Mouse (Mus musculus): ENCODE measurements around the gene Notum. TPM values are rescaled to one million over a fixed set of nuclear protein-coding genes. Genes with fewer than 3 reads are reported as not detected.

Notum gene
- polyA plus RNA-seq, 1 experiment, result 0.24 TPM

DNA sequence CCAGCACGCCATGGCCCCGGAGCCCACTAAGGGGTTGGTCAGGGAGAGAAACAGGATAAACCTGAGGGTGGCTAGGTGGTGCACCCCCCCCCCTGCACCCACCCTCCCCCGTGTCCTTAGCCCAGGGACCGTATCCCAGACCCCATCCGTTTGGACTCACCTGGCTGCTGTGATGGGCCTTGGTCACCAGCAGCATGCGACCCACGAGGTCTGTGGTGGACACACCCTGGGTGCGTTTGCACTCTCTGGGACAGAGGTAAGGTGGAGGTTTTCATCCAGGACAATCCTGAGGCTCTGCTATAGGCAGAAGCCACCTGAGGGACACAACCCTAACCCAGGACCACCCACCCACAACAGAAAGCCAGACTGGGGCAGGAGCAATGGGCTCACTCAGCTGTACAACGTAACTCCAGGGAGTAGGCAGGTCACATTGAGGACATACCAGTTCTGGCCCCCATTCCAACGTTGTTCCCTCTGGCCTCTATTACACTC is 47.4 kb downstream of the Notum start:
- Histone ChIP-seq H3K27me3 (ENCODE audit: control insufficient read depth, insufficient read depth, low read length) (no peaks in the 10 kb centered on the region), H3K36me3 (ENCODE audit: control insufficient read depth, insufficient read depth, low read length) (peaks cover 6% of the 10 kb centered on the region), H3K4me3 (ENCODE audit: control insufficient read depth, insufficient read depth, low read length) (no peak overlapping the region), H3K4me1 (replicated peaks; ENCODE audit: control insufficient read depth, insufficient read depth, low read length) (peaks cover 11% of the 10 kb centered on the region), H3K27ac (ENCODE audit: control insufficient read depth, insufficient read depth, low read length) (no peak overlapping the region)
- 95% methylated on average over 10 of the region's 10 CpGs for WGBS
- no peak for DNase-seq
- no peak for TF ChIP-seq POLR2A (IDR thresholded peaks at IDR 0.05; ENCODE audit: control insufficient read depth, extremely low read depth, insufficient read depth, low read length, poor library complexity)
- no peak for TF ChIP-seq CTCF (IDR thresholded peaks at IDR 0.05; ENCODE audit: borderline replicate concordance, control insufficient read depth, extremely low read depth, insufficient read depth, low read length, poor library complexity)

DNA sequence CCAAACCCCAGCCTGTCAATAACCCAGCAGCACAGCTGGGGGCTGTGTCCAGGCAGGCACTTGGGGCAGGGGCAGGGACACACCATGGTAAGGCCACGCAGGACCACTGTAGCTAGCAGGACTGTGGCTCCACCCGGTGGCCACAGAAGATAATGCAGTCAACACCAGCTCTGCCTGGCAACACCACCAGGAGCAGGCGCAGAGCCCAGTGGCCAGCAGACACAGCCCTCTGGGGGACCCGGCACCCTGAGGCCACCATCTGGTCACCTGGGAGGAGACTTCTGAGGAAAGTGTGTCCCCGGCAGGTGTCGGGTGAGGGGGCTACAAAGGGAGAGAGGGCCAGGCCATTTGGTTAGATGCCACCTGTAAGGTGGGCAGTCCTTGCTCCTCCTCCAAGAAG is 48.2 kb downstream of the Notum start:
- TF ChIP-seq CTCF (IDR thresholded peaks at IDR 0.05; ENCODE audit: borderline replicate concordance, control insufficient read depth, extremely low read depth, insufficient read depth, low read length, poor library complexity), result peak; percentile 93
- TF ChIP-seq POLR2A (IDR thresholded peaks at IDR 0.05; ENCODE audit: control insufficient read depth, extremely low read depth, insufficient read depth, low read length, poor library complexity), result no peak
- Histone ChIP-seq H3K4me1 (replicated peaks; ENCODE audit: control insufficient read depth, insufficient read depth, low read length) (peaks cover 8% of the 10 kb centered on the region), H3K27ac (ENCODE audit: control insufficient read depth, insufficient read depth, low read length) (no peak overlapping the region), H3K4me3 (ENCODE audit: control insufficient read depth, insufficient read depth, low read length) (no peak overlapping the region), H3K36me3 (ENCODE audit: control insufficient read depth, insufficient read depth, low read length) (0 out of 2 replicates have a peak, but pooled peaks cover 4% of the 10 kb centered on the region), H3K27me3 (ENCODE audit: control insufficient read depth, insufficient read depth, low read length) (no peaks in the 10 kb centered on the region)
- DNase-seq, result peak; percentile 80
- WGBS, result 60% methylated on average over 6 of the region's 6 CpGs

DNA sequence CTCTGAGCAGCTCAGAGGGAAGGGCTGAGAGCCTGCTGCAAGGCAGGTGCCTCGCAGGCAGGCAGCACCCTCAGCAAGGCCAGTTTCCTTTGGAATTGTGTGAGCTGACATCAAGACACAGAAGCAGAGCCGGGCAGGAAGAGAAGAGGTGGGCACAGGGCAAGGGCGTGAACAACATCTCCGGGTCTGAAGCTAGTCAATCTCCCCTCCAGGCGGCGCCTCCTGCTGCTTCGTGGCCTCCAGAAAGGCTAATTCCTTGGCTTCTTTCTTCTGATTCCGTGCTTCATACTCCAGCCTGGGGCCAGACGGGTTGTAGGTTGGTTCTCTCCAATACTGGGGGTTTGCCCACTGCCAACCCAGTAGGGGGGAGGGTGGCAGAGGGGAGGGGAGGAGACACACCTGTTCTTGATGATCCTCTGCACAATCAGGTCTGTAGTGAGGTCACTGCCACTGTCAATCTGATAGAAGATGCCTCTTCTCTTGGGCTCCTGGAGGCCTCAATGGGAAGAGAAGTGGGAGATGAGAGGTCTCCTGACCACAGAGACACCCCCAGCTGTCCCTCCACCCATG is 50.4 kb downstream of the Notum start:
- TF ChIP-seq CTCF (IDR thresholded peaks at IDR 0.05; ENCODE audit: borderline replicate concordance, control insufficient read depth, extremely low read depth, insufficient read depth, low read length, poor library complexity) (no peak), POLR2A (IDR thresholded peaks at IDR 0.05; ENCODE audit: control insufficient read depth, extremely low read depth, insufficient read depth, low read length, poor library complexity) (no peak)
- no peaks in the 10 kb centered on the region for H3K4me1 ChIP-seq (replicated peaks; ENCODE audit: control insufficient read depth, insufficient read depth, low read length)
- DNase-seq, result no peak
- H3K36me3 ChIP-seq (ENCODE audit: control insufficient read depth, insufficient read depth, low read length), result 0 out of 2 replicates have a peak, but pooled peaks cover 4% of the 10 kb centered on the region
- H3K27me3 ChIP-seq (ENCODE audit: control insufficient read depth, insufficient read depth, low read length), result no peaks in the 10 kb centered on the region
- no peak overlapping the region for H3K4me3 ChIP-seq (ENCODE audit: control insufficient read depth, insufficient read depth, low read length)
- WGBS, result 95% methylated on average over 9 of the region's 9 CpGs
- no peak overlapping the region for H3K27ac ChIP-seq (ENCODE audit: control insufficient read depth, insufficient read depth, low read length)

DNA sequence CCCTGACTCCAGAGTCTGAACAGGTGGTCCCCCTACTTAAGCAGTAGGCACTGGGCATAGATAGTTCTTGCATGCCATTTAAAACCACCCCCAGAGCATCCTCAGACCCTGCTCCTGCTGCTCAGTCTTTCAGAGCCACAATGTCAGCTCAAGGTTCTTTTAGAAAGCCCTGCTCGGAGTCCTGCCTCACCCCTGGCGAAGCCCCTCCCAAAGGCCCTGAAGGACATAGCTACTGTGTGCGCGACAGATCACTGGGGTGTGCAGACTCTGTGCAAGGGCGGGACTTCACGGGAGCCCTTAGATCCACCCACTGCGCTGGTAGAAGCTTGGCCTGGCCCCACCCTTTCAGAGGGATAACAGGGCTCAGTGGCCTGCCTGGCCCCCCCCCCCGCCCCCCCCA is 51.7 kb downstream of the Notum start:
- no peaks in the 10 kb centered on the region for H3K27me3 ChIP-seq (ENCODE audit: control insufficient read depth, insufficient read depth, low read length)
- peaks cover 5% of the 10 kb centered on the region; the same call in 1 of the 2 replicates for H3K36me3 ChIP-seq (ENCODE audit: control insufficient read depth, insufficient read depth, low read length)
- no peak overlapping the region for H3K4me3 ChIP-seq (ENCODE audit: control insufficient read depth, insufficient read depth, low read length)
- no peak overlapping the region for H3K27ac ChIP-seq (ENCODE audit: control insufficient read depth, insufficient read depth, low read length)
- no peaks in the 10 kb centered on the region for H3K4me1 ChIP-seq (replicated peaks; ENCODE audit: control insufficient read depth, insufficient read depth, low read length)
- WGBS, result 86% methylated on average over 8 of the region's 8 CpGs
- no peak for DNase-seq
- TF ChIP-seq CTCF (IDR thresholded peaks at IDR 0.05; ENCODE audit: borderline replicate concordance, control insufficient read depth, extremely low read depth, insufficient read depth, low read length, poor library complexity), result no peak
- TF ChIP-seq POLR2A (IDR thresholded peaks at IDR 0.05; ENCODE audit: control insufficient read depth, extremely low read depth, insufficient read depth, low read length, poor library complexity), result no peak

DNA sequence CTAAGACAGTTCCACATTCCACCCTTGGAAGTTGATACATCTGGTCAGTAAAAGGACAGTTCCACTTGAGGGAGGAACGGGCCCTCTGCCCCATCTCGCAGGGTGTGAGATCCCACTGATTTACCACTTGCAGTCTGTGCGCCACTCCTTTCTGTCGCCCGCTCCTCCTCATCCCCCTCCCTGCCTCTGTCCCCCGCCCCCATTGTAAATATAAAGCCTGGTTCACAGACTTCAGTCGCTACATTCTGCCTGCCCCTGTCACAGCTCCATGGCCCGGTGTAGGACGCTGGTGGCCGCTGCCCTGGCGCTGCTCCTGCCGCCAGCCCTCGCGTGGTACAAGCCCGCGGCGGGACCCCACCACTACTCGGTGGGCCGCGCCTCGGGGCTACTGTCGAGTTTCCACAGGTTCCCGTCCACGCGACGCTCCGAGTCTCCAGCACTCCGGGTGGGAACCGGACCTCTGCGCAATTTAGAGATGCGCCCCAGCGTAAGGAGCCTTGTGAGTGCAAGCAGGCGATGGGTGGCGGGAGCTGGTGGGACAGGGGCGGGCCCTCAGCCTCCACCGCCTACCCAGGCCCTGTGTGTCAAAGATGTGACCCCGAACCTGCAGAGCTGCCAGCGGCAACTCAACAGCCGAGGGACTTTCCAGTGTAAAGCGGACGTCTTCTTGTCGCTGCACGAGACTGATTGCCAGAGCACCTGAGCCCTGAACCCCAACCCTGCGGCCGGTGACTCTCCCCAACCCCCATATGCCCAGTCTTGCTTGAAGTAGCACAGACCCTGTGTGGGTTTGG is 52.5 kb downstream of the Notum start, which contains the start of gene Npb:
TSS of gene Npb (plus strand) at position 237 of the 794 bp plus-strand sequence.
- H3K36me3 ChIP-seq (ENCODE audit: control insufficient read depth, insufficient read depth, low read length), result peaks cover 14% of the 10 kb centered on the region
- TF ChIP-seq CTCF (IDR thresholded peaks at IDR 0.05; ENCODE audit: borderline replicate concordance, control insufficient read depth, extremely low read depth, insufficient read depth, low read length, poor library complexity) (0 out of 2 replicates have a peak, but pooled peaks have one; percentile 18), POLR2A (IDR thresholded peaks at IDR 0.05; ENCODE audit: control insufficient read depth, extremely low read depth, insufficient read depth, low read length, poor library complexity) (no peak)
- WGBS, result 54% methylated on average over 45 of the region's 45 CpGs
- H3K4me3 ChIP-seq (ENCODE audit: control insufficient read depth, insufficient read depth, low read length), result no peak within 1 kb of the TSS
- H3K27me3 ChIP-seq (ENCODE audit: control insufficient read depth, insufficient read depth, low read length), result no peaks in the 10 kb centered on the region
- no peaks in the 10 kb centered on the region for H3K4me1 ChIP-seq (replicated peaks; ENCODE audit: control insufficient read depth, insufficient read depth, low read length)
- H3K27ac ChIP-seq (ENCODE audit: control insufficient read depth, insufficient read depth, low read length), result no peak within 1 kb of the TSS
- DNase-seq, result no peak

DNA sequence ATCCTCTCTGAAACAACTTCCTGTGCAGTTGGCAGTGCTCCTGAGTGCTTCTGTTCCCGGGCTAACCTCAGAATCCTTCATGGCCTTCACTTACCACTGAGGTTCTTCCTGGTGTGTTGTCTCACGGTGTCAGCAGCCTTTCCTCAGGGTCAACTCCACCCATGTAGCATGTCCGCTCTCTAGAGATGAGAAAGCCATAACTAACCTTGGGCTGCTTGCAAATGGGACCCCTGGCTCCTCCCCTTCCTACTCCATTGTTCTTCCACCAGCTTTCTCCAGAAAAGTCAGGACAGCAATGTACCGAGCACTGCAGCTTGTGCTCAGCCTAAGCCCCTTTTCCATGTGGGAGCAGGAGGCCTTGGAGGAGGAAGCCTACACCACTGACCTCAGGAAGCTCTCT is 54.2 kb downstream of the Notum start:
- TF ChIP-seq POLR2A (IDR thresholded peaks at IDR 0.05; ENCODE audit: control insufficient read depth, extremely low read depth, insufficient read depth, low read length, poor library complexity) (no peak), CTCF (IDR thresholded peaks at IDR 0.05; ENCODE audit: borderline replicate concordance, control insufficient read depth, extremely low read depth, insufficient read depth, low read length, poor library complexity) (no peak)
- 94% methylated on average over 4 of the region's 4 CpGs for WGBS
- DNase-seq, result no peak
- Histone ChIP-seq H3K36me3 (ENCODE audit: control insufficient read depth, insufficient read depth, low read length) (peaks cover 15% of the 10 kb centered on the region), H3K4me1 (replicated peaks; ENCODE audit: control insufficient read depth, insufficient read depth, low read length) (no peaks in the 10 kb centered on the region), H3K27ac (ENCODE audit: control insufficient read depth, insufficient read depth, low read length) (no peak overlapping the region), H3K27me3 (ENCODE audit: control insufficient read depth, insufficient read depth, low read length) (no peaks in the 10 kb centered on the region), H3K4me3 (ENCODE audit: control insufficient read depth, insufficient read depth, low read length) (no peak overlapping the region)

All from thymus, adult 2 months (tissue).